Mouse (Mus musculus): ENCODE measurements around the gene Vmn1r227.

The Vmn1r227 gene

GRCm38 (mm10) chr17:20729543-20729942 lies at the start of gene Vmn1r227:
Gene Vmn1r227, plus strand, starts transcription at chr17:20729843.
- no peak for DNase-seq

- no peak for DNase-seq
Measured at GRCm38 (mm10) chr17:20682543-20682942, 47.1 kb upstream of the Vmn1r227 start, which contains the start of gene Vmn1r226. Gene Vmn1r226, plus strand, starts transcription at chr17:20682843.

- no peak for DNase-seq
Measured at GRCm38 (mm10) chr17:20786057-20786456, 56.4 kb downstream of the Vmn1r227 start, which contains the start of gene Vmn1r228. Gene Vmn1r228, minus strand, starts transcription at chr17:20786157.
